Mouse (Mus musculus) layer of hippocampus, adult 9-11 months (tissue): ENCODE data around the gene Prss35.

Experiments used
- DNase-seq: peaks from one replicate; pipeline ENCODE4 v3.0.0; 2022

Prss35 gene

GRCm38 (mm10) chr9:86734795-86735194, 8.7 kb upstream of the Prss35 start:
- DNase-seq, result no peak

- DNase-seq, result no peak
Measured at GRCm38 (mm10) chr9:86736991-86737390, 6.5 kb upstream of the Prss35 start.

DNA sequence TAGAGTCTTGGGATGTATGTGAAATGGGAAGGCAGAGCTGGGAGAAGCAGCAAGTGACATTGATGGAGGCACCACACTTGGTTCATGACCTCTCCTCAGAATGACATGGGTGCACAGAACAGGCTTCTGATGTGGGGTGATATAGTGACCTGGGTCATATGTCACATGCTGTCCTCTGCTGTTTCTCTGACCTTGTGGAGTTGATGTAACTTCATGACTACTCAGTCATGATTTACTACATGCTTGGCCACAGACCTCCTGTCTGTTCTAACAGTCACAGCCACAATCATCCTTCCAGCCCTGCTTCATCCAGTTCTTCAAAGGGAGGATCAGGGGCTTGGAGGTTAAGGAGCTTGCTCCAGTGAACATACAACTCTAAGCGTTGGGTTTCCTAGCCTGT, 5.4 kb upstream of the Prss35 start:
- no peak for DNase-seq

GRCm38 (mm10) chr9:86738801-86739200, 4.6 kb upstream of the Prss35 start:
- DNase-seq, result no peak

DNA sequence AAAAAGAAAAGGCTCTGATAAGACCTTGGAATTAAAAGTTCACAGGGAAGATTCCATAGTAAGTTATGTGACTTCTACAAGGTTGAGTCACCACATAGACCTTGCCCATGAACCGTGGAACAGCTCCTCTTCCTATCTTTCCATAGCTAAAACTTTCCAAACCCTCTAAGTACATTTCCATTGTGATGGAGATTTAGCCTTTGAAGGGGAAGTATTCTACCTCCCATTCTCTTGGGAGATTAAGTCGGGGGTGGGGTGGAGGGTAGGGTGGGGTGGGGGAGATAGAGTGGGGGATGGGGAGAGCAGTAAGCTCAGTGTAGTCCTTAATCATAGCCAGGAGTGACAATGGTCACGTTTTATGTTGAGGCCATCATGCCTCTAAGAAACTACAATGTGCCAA, 3.5 kb upstream of the Prss35 start:
- no peak for DNase-seq

GRCm38 (mm10) chr9:86744041-86744440, 592 bp downstream of the Prss35 start:
- no peak for DNase-seq

DNA sequence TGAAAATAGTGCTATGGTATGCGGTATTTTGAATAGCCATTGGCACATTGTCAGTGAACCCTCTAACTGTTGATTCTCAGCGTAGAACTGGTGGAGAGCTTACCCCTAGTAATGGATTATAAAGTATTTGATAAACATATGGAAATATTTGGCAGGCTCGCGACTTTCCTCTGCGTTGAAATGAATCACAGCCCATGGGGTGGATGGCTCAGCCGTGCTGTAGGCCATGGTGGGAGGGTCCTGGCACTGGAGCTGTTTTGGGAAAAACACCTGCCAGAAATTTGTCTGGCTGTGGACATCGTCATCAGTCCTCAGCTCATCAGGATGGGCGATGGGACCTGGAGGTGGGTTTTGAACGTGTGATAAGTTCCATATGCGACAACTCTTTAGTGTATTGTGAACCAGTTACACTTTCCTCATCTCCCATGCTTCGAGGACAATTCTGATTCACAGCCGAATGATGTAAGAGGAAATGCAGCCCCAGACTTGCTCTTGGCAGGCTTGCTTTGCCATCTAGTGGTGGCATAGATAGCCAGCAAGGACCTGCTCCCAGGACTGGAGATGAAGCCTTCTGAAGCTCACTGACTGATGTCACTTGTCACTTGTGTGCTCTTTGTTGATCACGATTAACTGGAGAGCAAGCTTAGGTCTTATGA, 2.6 kb downstream of the Prss35 start:
- peak; percentile 86 for DNase-seq

GRCm38 (mm10) chr9:86762477-86763376, 19.3 kb downstream of the Prss35 start:
- peak; percentile 29 for DNase-seq

DNA sequence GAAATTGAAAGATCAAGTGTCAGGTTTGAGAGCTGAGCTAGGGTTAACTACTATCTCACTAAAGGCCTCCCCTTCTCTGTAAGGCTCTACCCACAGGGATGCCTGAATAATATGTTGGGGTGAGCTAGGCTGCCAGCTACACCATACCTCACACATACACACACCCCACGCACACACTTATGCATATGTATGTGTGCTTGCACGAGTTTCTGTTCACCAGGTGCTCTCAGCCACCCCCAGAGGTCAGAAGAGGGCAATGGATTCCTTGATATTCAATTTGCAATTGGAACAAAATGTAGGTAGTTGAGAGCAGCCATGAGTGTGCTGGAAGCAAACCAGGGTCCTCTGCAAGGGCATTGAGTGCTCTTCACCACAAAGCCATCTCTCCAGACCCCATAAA, 20.6 kb downstream of the Prss35 start:
- DNase-seq, result no peak

GRCm38 (mm10) chr9:86766991-86767390, 23.5 kb downstream of the Prss35 start:
- DNase-seq, result no peak

DNA sequence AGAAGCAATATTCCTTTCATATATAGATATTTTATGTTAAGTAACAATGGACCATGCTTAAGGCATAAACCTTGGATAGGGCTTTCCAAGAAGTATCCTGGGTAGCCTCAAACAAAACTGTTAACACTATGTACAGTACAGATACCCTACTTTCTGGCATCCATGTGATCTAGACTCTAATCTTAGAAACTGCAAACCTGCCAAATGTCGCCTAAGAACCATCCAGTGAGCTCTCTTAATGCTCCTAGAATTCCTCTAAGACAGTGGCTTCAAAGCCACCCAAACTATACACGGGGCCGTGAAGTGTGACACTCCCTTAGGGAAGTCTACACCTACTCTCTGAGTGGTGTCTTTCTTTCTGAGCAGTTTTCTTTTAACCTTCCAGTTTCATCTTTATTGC, 29.4 kb downstream of the Prss35 start:
- DNase-seq, result no peak

GRCm38 (mm10) chr9:86773996-86774395, 30.5 kb downstream of the Prss35 start:
- no peak for DNase-seq

DNA sequence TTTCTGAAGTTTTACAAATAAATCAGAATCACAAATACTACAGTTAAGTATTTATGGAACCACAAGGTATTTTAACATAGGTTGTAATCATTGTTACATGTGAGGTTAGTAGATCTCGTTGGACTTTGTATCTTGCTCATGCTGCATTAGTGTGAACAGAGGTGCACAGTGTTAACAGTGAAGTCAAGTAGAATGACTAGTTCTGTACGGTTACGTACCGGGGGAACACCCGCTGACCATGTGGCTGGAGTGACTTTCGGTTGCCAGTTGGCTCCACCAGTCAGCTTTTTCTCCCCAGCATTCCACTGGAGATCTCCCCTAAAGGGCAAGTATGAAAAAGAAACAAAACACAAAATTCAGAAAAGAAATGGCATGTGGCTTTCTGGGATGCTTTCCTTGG, 31.9 kb downstream of the Prss35 start:
- no peak for DNase-seq

DNA sequence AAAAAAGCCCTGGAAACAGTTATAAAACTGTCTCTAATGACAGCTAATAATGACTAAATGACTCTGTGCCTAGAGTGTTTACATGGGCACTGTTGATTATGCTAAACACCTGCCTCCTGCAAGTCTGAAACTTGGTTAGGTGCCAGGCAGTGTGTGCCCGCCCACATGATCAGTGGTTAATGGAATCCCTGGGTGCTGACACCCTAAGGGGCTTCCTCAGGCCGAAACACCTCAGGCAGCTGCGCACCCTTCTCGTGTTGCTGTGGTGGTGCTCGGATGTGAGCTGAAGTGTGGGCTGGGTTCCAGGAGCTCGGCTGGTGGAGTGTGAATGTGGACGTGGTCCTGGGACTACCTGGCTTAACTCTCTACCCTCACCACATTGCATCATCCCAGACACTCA, 33.9 kb downstream of the Prss35 start:
- DNase-seq, result no peak

DNA sequence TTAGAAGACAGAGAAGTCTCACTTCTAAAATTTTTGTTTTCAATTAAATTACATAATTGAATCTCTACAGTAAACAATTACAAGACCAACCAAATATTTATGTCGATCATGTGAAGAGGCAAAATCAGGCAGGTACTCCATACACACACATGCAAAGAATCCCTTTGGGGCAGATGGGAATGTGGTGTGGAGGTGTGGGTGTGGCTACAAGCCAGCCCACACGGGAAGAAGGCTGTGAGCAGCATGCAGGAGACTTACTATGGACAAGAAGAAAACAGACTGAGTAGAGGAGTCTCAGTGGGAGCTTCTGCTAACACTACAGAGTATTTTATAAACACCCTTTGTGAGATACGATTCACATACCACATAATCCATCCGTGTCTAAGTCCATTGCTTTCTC, 34.8 kb downstream of the Prss35 start:
- DNase-seq, result no peak

DNA sequence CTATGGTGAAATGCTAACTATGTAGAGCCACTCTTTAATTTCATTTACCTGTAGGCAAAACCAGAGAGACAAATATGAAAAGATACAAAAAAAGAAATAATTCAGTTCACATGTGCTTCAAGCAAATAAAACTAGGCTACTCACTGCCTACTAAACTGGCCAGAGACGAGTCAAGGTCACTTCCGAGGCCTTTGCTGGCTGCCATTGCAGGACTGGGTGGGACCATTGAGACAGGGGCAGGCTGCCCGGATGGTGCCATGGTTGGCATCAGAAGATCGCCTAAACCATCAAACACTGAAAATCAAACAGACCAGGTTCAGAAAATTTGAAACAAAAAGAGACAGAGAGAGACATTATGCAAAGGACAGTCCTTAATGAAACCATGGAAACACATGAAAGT, 38.0 kb downstream of the Prss35 start:
- DNase-seq, result no peak

DNA sequence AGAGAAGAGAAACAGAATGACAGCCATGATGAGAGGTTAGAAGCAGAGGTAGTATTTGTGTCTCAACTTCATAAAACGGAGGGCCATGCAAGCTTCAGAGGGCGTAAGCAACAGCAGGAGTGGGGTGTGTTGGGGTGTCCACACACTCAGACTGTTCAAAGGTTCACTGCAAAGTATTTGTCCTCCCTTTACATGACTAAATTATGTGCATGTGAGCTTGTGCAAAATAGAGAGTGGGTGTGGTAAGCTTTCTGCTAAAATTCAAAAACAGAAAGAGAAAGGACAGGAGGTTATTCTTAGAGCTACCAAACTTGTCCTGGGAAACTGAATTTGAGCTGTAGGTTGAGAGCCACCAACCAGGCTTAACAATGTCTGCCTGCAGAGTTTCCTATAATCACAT, 39.4 kb downstream of the Prss35 start:
- DNase-seq, result no peak

DNA sequence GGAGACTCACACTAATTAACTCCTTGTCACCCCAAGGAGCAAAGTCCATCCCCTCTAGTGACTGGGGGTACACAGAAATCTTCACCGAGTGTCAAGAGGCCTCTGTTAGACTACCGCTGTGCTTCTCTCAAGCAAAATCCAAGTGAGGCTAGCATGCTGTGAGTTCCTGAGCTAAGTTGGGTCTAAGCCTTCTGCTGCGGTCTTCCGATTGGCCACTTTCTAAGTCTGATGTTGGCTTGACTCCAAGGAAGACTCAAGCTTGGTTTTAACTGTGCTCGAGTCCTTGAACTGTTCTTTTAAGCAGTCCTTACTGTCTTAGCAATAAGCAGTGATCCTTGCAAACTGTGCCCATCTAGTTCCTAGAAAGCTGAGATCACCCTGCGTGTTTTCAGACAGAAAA, 45.7 kb downstream of the Prss35 start:
- DNase-seq, result no peak

DNA sequence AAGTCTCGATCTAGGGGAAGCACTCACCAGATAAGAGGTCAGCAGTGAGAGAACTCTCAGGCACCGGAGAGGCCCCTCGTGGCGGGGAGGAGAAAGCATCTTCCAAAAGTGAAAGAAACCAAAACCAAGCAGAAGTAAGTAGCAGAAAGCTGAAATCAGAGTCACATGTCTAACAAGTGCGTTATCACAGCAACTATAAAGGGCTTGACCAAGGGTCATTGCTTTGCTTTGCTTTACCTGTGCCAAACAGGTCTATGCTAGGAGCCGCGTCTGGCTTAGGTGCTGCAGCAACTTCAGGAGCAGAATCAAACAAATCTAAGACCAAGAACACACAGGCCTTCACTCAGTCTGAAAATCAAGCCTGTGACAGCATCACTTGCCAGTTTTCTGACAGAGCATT, 48.5 kb downstream of the Prss35 start:
- no peak for DNase-seq

DNA sequence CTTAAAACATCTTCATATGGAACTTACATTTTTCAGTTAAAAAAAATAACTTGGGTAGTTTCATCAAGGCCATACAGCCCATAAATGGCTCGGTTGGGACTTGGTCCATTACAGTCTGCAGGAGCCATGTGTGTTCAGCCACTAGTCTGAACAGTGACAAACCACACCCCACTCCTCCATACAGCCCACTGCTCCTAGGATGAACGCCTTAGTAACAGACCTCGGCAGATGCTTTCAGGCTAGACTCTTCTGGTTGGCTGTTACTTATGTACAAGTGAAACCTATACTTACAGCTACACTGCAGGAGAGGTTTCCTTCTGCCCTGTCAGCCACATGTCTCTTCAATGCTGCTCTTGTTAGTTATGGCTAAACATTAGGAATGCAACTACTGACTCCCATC, 51.8 kb downstream of the Prss35 start:
- DNase-seq, result no peak

DNA sequence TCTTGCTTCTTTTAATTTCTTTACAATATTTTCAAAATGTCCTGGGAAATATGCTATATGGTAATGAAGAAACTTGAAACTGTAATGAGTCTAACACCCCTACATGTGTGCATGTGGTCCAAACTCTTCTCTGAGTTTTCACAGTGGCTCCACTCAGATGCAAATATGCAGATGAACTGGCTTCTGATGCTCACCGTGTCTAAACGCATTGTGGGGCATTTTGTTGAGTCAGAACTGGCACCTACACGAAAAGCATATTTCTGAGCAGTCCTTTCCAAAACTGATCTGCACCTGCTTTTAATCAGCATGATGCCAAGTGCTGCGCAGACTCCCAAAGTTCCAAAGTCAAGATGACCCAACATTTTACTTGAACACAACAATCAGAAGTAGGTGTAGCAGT, 54.1 kb downstream of the Prss35 start:
- no peak for DNase-seq

DNA sequence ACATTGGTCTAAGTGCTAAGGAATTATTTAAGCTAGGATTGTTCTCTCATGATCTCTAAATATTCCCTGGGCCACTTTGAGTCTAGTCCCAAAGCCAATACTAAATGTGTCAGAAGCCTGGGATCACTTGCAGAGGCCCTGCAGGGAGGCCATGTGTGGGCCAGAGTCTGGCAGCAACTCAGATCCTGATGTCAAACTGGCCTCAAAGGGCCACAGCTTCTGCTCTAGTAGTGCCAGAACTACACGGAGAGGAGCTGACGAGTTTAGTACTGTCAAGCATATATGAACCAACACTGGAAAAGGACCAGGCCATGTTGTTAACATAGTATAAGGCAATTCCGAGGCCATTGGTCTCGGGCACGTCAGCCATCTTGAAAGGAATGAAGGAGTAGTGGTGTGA, 54.7 kb downstream of the Prss35 start:
- no peak for DNase-seq

GRCm38 (mm10) chr9:86798686-86799085, 55.2 kb downstream of the Prss35 start:
- no peak for DNase-seq

DNA sequence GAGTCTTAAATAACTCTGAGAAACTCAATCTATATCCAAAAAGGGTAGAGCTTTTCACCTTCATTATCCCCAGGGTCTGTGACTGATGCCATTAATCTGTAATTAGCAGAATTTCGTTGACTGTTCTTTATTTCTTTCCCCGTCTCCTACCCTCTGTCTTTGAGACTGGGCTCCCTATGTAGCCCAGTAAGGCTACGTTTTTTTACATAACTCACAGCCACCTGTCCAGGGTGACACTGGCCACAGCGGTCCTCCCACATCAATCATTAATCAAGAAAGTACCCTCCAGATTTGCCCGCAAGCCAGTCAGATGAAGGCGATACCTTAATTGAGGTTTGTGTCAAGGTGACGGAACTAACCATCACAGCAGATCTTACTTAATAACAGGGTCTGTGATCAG, 55.6 kb downstream of the Prss35 start:
- DNase-seq, result no peak
